Comparison of ENCODE assay signal across 16 mouse cellular contexts in genomic region chr13:38615656-38616055, GRCm38 (mm10).
"Had no signal": no experiment of that assay in that cellular context is flagged by ENCODE, and none has a peak within 500 bp of the region (broad histone marks: within the 10 kb centered on the region; RNA-seq: fewer than 3 reads in every experiment).

No protein-coding gene starts in this region.

- H3K9ac ChIP-seq: limb, embryonic 12.5 days; lung, embryonic 15.5 days; neural tube, embryonic 15.5 days had no signal

- H3K9me3 ChIP-seq: lung, embryonic 15.5 days; midbrain, embryonic 10.5 days; neural tube, embryonic 15.5 days had no signal

- DNase-seq: kidney, adult 8-10 months; kidney, postnatal 10 days; kidney, postnatal 4 days; lung, postnatal 14 days; midbrain, embryonic 14.5 days; right cerebral cortex, adult 18-20 months; right cerebral cortex, postnatal 25 days; thymus, adult 18-20 months; thymus, postnatal 14 days had no signal

- H3K27me3 ChIP-seq: limb, embryonic 12.5 days; lung, embryonic 15.5 days; neural tube, embryonic 15.5 days had no signal

- H3K4me3 ChIP-seq: layer of hippocampus, adult 2 months; limb, embryonic 12.5 days; lung, embryonic 15.5 days; midbrain, embryonic 10.5 days; myocyte; neural tube, embryonic 15.5 days had no signal

- H3K27ac ChIP-seq: layer of hippocampus, adult 2 months; limb, embryonic 12.5 days; lung, embryonic 15.5 days; midbrain, embryonic 10.5 days; neural tube, embryonic 15.5 days had no signal

- H3K4me1 ChIP-seq: limb, embryonic 12.5 days; lung, embryonic 15.5 days; midbrain, embryonic 10.5 days; neural tube, embryonic 15.5 days had no signal

- ATAC-seq: intestine, postnatal 0 days had no signal

- H3K4me2 ChIP-seq: limb, embryonic 12.5 days; lung, embryonic 15.5 days; neural tube, embryonic 15.5 days had no signal
